Mouse (Mus musculus) testis, adult 2 months (tissue): ENCODE data around the gene Anp32a.

ENCODE experiments used
- CTCF ChIP-seq: fragments of 200-500 bp; IDR thresholded peaks from 2 replicates; pipeline ENCODE4 v1.5.1; 2012; ENCODE audit warnings: low read depth, mild to moderate bottlenecking, inconsistent platforms, low read length, moderate library complexity; ENCODE audit not compliant: control insufficient read depth, insufficient read depth, insufficient replicate concordance
- POLR2A ChIP-seq: fragments of 200-500 bp; IDR thresholded peaks from 2 replicates; pipeline ENCODE4 v1.6.1; 2012; ENCODE audit warnings: low read depth, mild to moderate bottlenecking, inconsistent platforms, low read length, moderate library complexity; ENCODE audit not compliant: control insufficient read depth

GRCm38 (mm10) chr9:62385727-62386518 is 44.8 kb downstream of the Anp32a start:
- TF ChIP-seq POLR2A (no peak), CTCF (no peak)
